Mouse (Mus musculus) C2C12 (cell line): ENCODE measurements at regions not wholly inside any gene's neighbourhood (a gene's known extent, or its start where the extent isn't known, plus 50 kb on each side); places are given as distances from the start of the nearest gene placed in this dataset.

Experiments
- H3K27me3 ChIP-seq: one replicate; pipeline ENCODE4 v1.6.1; 2011; ENCODE audit not compliant: control insufficient read depth, insufficient read depth, insufficient read length
- H3K36me3 ChIP-seq: one replicate; pipeline ENCODE4 v1.6.1; 2011; ENCODE audit not compliant: control insufficient read depth, insufficient read depth
- H3K4me3 ChIP-seq: one replicate; pipeline ENCODE4 v1.5.1; 2011; ENCODE audit warnings: mild to moderate bottlenecking, control low read depth; ENCODE audit not compliant: poor library complexity, insufficient read depth, severe bottlenecking
- H3K79me2 ChIP-seq: one replicate; pipeline ENCODE4 v1.6.1; 2011; ENCODE audit not compliant: control insufficient read depth, insufficient read depth
- H3K79me3 ChIP-seq: one replicate; pipeline ENCODE4 v1.6.1; 2011; ENCODE audit warnings: low read depth, control low read depth
- H3ac ChIP-seq: one replicate; pipeline ENCODE3; 2011; ENCODE audit warnings: low read depth; ENCODE audit not compliant: control insufficient read depth, insufficient read length
- CEBPB ChIP-seq: IDR thresholded peaks from one replicate; pipeline ENCODE4 v1.6.1; 2011; ENCODE audit warnings: low read depth, mild to moderate bottlenecking, control low read depth, moderate library complexity
- CTCF ChIP-seq: IDR thresholded peaks from one replicate; pipeline ENCODE4 v1.5.1; 2011; ENCODE audit not compliant: control insufficient read depth, insufficient read depth, insufficient read length
- FOSL1 ChIP-seq: IDR thresholded peaks from one replicate; pipeline ENCODE4 v1.8.0; 2011; ENCODE audit warnings: mild to moderate bottlenecking, low read length; ENCODE audit not compliant: poor library complexity, insufficient read depth, severe bottlenecking
- MAX ChIP-seq: IDR thresholded peaks from one replicate; pipeline ENCODE4 v1.6.1; 2011; ENCODE audit warnings: mild to moderate bottlenecking, control low read depth
- MYOD1 ChIP-seq: IDR thresholded peaks from one replicate; pipeline ENCODE4 v1.6.1; 2011; ENCODE audit warnings: low read depth; ENCODE audit not compliant: control insufficient read depth, insufficient read length
- MYOG ChIP-seq: IDR thresholded peaks from one replicate; pipeline ENCODE4 v1.6.1; 2011; ENCODE audit not compliant: control insufficient read depth, insufficient read length; ENCODE audit errors: extremely low read depth
- USF1 ChIP-seq: IDR thresholded peaks from one replicate; pipeline ENCODE4 v1.6.1; 2011; ENCODE audit warnings: low read depth, mild to moderate bottlenecking, control low read depth, moderate library complexity

- no peaks in the 10 kb centered on the region for H3K36me3 ChIP-seq
- no peak overlapping the region for H3ac ChIP-seq
- H3K79me2 ChIP-seq: no peaks in the 10 kb centered on the region
- no peak overlapping the region for H3K4me3 ChIP-seq
- no peaks in the 10 kb centered on the region for H3K79me3 ChIP-seq
- TF ChIP-seq MAX: no peak
- no peak for TF ChIP-seq MYOG
- no peak for TF ChIP-seq USF1
- no peak for TF ChIP-seq CTCF
- no peak for TF ChIP-seq FOSL1
- no peak for TF ChIP-seq CEBPB
- TF ChIP-seq MYOD1: no peak
- no peaks in the 10 kb centered on the region for H3K27me3 ChIP-seq
These were observed 148.8 kb downstream of the Ccser2 start for GRCm38 (mm10) chr14:36819826-36820225.

- Histone ChIP-seq H3K27me3 (no peaks in the 10 kb centered on the region), H3K79me2 (no peaks in the 10 kb centered on the region), H3ac (no peak overlapping the region), H3K79me3 (no peaks in the 10 kb centered on the region), H3K4me3 (no peak overlapping the region), H3K36me3 (no peaks in the 10 kb centered on the region)
- TF ChIP-seq CTCF (no peak), MAX (no peak), FOSL1 (peak; percentile 83), CEBPB (no peak), MYOD1 (peak; percentile 94)
These were observed 166.2 kb downstream of the Ccser2 start for GRCm38 (mm10) chr14:36802418-36802817.

GRCm38 (mm10) chr14:36799820-36800219 lies 168.8 kb downstream of the Ccser2 start:
- TF ChIP-seq FOSL1 (peak; percentile 25), CTCF (no peak), MYOD1 (peak; percentile 58), USF1 (no peak), CEBPB (no peak), MYOG (no peak), MAX (peak; percentile 90)
- H3ac ChIP-seq: no peak overlapping the region
- no peaks in the 10 kb centered on the region for H3K36me3 ChIP-seq
- H3K79me2 ChIP-seq: no peaks in the 10 kb centered on the region
- no peaks in the 10 kb centered on the region for H3K79me3 ChIP-seq
- H3K4me3 ChIP-seq: no peak overlapping the region
- no peaks in the 10 kb centered on the region for H3K27me3 ChIP-seq

GRCm38 (mm10) chr14:36781882-36782281 lies 186.7 kb downstream of the Ccser2 start:
- Histone ChIP-seq H3K79me2 (no peaks in the 10 kb centered on the region), H3K79me3 (no peaks in the 10 kb centered on the region), H3K27me3 (no peaks in the 10 kb centered on the region), H3K36me3 (no peaks in the 10 kb centered on the region), H3K4me3 (no peak overlapping the region), H3ac (no peak overlapping the region)
- TF ChIP-seq MYOD1 (no peak), FOSL1 (no peak), USF1 (no peak), MAX (no peak), CEBPB (no peak), CTCF (no peak), MYOG (no peak)

GRCm38 (mm10) chr14:36778956-36779355 lies 189.6 kb downstream of the Ccser2 start:
- Histone ChIP-seq H3K79me3 (no peaks in the 10 kb centered on the region), H3K4me3 (no peak overlapping the region), H3K36me3 (no peaks in the 10 kb centered on the region), H3ac (no peak overlapping the region), H3K79me2 (no peaks in the 10 kb centered on the region), H3K27me3 (no peaks in the 10 kb centered on the region)
- TF ChIP-seq USF1 (no peak), MYOG (no peak), CTCF (no peak)

- Histone ChIP-seq H3K4me3 (no peak overlapping the region), H3K36me3 (no peaks in the 10 kb centered on the region), H3K79me3 (no peaks in the 10 kb centered on the region), H3K27me3 (no peaks in the 10 kb centered on the region), H3K79me2 (no peaks in the 10 kb centered on the region), H3ac (no peak overlapping the region)
- TF ChIP-seq MYOD1 (no peak), USF1 (no peak), FOSL1 (no peak), MAX (no peak), MYOG (no peak), CEBPB (no peak), CTCF (no peak)
These were observed 194.2 kb downstream of the Ccser2 start for GRCm38 (mm10) chr14:36774349-36774748.
